Mouse (Mus musculus) testis, postnatal 14 days (tissue): ENCODE results near the gene Hdhd5.

Experiments
- DNase-seq: peaks from one replicate; pipeline ENCODE4 v3.0.0; 2021; ENCODE audit warnings: low spot score

Gene Hdhd5

DNA sequence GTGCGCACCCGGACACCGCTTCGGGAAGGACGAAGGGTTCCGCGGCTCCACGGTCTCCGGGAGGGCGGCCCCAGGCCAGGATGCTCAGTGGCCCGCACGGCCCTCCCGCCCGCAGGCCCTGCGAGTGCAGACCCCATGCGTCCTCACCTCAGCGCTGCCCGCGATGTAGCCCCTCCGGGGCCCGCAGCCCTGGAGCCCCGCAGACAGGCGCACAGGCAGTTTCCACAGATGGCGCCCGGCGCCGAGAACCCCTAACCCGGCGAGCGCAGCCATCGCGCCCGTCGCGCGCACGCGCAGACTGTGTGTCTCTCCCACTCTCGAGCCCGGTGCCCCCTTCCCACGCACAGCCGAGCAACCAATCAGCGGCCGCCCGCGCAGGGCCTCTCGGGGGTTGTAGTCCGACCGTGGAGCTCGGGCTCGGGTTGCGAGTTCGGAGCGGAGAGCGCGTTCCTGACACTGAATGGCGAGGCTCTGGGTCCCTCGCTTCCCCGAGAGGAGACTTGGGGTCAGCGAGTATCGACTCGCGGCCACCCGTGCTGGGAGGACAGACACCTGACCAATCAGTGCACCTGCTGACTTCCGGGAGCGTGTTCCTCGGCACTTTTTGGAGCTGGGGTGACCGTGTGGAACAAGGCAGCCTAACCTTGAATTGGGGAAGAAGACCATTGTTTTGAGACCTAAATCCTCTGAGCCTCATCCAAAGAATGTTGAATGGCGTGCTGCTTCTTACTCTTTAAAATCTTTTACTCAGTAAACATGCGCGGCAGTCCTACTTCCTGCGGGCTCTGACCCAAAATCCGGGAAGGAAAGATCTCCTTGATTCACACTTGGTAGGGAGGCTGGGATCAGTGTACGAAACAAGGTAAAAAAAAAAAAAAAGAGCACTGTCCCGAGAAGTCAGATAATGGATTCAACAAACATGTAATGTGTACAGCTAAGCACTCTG, at the start of gene Hdhd5:
Hdhd5 (minus strand) TSS at position 300 of the 946 bp plus-strand sequence.
- DNase-seq: peak; percentile 95

DNA sequence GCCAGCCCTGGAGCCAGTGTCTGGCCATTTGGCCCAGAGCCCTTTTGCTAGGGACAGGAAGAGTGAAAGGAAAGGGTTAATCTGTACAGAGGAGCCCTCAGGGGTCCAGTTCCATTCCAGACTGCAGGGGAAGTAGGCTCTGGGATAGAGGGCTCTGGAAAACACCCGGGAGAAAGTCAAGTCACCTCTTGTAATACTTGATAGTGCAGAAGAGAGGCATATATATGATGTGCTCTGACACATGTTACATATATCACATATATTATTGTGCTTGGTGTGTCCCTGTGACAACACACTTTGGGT, 49.5 kb upstream of the Hdhd5 start:
- no peak for DNase-seq

DNA sequence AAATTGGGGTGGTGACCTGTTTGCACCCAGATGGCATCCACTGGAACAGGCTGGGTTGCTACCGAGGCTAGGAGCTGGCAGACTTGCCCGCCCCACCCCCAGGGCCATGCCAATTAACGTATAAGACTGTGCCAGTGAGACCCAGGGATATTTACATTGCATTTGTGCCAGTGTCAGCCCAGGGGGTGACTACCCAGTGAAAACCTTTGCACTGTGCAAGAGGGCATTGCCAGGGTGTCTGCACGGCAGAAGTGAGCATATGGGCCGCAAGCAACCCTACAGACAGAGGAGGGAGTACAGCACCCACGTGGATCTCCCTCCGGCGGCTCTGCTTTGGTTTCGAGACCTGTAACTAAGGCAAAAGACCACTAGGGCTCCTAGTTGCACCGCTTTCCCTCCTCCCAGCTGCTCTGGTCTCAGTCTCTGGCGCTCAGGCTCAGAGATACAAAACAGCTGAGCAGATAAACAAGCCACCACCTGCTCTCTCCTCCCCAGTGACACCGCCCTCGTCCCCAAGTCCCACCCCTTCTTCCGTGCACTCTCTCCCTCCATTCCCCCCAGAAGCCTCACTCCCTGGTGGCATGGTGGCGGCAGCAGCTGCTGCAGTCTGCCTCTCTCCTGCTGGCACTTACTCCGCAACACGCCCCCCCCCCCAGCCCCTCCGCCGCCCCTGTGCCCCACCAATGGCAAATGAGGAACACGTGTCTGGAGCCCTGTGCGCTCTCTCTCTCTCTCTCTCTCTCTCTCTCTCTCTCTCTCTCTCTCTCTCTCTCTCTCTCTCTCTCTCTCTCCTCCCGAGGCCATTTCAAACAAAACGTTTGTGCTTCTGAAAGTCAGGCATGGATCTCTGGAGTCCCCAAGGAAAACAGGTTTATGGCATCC, 49.0 kb upstream of the Hdhd5 start:
- peak; percentile 30 for DNase-seq

- no peak for DNase-seq
Observed at GRCm38 (mm10) chr6:120579110-120579830, 48.2 kb upstream of the Hdhd5 start.

GRCm38 (mm10) chr6:120578471-120578870, 47.4 kb upstream of the Hdhd5 start:
- no peak for DNase-seq

GRCm38 (mm10) chr6:120572372-120572771, 41.3 kb upstream of the Hdhd5 start:
- DNase-seq: no peak

GRCm38 (mm10) chr6:120568257-120568656, 37.1 kb upstream of the Hdhd5 start:
- no peak for DNase-seq

DNA sequence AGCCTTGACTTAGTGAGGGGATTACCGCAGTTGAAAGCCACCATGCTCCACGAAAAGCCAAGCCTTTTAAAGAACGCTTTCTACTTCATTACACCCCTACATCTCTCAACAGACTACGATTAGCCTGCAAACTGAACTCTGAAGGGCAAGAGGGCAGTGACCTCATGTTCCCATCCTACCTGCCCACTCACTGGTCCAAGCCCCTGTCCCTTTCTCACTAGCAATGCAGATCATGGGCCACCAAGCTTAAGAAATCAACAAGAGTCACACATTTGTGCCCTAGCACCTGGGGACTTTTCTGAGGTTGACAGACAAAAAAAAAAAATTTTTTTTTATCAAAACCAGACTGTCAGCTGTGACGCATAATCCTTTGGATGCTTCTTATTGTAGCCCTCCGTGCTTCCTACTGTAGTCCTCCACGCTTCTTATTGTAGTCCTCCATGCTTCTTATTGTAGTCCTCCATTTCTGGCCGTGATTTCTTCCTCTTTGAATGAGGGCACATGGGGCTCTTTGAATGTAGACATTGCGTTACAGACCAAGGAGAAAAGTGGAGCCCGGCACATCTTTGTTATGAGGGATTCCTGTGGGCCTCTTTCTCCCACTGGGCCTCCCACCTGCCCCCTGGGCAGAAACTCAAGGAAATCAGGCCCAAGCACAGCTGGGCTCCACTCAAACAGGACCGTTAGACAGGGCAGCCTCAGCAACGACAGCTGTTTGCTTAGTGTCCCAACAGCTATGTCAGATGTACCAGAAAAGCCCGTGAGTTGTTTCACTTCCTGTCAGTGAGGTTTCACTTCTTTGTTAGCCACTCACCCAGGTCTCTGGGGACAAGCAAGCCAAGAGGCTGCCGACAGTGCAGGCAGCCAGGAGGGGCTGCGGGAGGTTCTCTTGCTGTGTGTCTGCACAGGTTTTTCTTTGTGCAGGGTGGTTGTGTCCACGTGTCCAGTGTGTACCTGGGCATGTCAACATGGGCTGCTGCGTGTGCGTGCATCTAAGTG, 36.1 kb upstream of the Hdhd5 start:
- DNase-seq: no peak

- DNase-seq: no peak
Observed at GRCm38 (mm10) chr6:120556641-120557040, 25.5 kb upstream of the Hdhd5 start.

- DNase-seq: no peak
Observed at GRCm38 (mm10) chr6:120555983-120556567, 25.0 kb upstream of the Hdhd5 start.

GRCm38 (mm10) chr6:120555152-120555551, 24.0 kb upstream of the Hdhd5 start:
- DNase-seq: no peak

GRCm38 (mm10) chr6:120550173-120550572, 19.1 kb upstream of the Hdhd5 start:
- DNase-seq: no peak

GRCm38 (mm10) chr6:120548581-120548980, 17.5 kb upstream of the Hdhd5 start:
- no peak for DNase-seq

- DNase-seq: no peak
Observed at GRCm38 (mm10) chr6:120546973-120547372, 15.9 kb upstream of the Hdhd5 start.

- no peak for DNase-seq
Observed at GRCm38 (mm10) chr6:120546292-120546691, 15.2 kb upstream of the Hdhd5 start.

DNA sequence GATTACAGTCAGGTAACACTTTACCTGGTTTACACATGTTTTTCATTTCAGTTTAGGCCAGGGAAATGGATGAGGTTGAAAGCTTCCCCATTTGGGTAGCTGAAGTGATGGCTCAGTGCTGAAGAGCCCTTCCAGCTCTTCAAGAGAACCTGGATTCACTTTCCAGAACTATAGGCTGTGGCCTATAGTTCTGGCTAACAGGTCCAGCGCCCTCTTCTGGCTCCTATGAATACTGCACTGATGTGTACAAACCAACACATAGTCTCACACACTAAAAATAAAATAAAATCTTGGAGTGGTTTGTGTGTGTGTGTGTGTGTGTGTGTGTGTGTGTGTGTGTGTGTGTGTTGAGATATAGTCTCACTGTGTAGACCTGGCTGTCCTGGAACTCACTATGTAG, 10.9 kb upstream of the Hdhd5 start:
- DNase-seq: no peak

DNA sequence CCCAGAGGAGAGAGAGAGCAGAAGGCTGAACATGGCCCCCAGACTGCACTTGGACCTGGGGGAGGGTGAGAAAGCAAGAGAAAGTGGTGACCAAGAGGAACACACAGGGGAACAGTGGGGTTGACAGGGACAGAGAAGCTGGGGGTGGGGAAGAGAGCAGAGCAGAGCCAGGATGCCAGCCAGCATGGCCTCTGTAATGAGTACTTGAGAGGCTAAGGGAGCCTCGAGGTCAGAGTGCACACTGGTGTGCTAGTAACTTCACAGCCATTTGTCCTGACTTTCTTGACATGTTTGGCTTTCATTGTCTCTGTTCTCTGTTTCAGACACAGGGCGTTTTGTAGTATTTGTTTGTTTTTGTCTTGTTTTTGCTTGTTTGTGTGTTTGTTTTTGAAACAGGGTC, 10.3 kb upstream of the Hdhd5 start:
- DNase-seq: no peak

- no peak for DNase-seq
Observed at GRCm38 (mm10) chr6:120539781-120540231, 8.7 kb upstream of the Hdhd5 start.

DNA sequence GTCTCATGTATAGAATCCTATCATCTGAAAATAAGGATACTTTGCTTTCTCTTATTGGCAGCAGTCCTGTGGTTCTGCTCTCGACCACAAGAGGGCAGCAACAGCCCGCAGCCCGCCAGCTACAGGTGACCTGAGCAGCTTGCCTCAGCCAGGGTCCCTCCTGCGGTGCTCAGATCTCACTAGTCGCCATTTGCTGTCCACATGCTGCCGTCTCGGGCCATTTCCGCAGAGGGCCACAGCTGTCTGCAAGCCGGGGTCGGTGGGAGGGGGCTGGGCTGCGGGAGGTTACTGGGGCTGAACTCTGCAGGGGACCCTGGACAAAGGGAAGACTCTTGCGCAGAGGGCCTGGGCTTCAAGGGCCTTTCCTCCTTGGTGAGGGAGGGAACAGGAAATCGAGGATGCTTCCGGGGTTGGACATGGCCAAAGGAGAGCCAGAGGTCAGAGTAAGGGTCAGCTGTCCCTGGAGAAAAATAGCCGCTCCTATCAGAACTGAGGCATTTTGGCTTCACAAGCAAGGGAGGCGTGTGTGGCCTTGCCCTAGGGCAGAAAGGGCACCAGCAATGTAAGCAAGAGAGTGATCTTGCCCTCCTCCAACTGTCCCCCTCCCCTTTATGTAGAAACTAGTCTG, 8.1 kb upstream of the Hdhd5 start:
- DNase-seq: peak; percentile 73

DNA sequence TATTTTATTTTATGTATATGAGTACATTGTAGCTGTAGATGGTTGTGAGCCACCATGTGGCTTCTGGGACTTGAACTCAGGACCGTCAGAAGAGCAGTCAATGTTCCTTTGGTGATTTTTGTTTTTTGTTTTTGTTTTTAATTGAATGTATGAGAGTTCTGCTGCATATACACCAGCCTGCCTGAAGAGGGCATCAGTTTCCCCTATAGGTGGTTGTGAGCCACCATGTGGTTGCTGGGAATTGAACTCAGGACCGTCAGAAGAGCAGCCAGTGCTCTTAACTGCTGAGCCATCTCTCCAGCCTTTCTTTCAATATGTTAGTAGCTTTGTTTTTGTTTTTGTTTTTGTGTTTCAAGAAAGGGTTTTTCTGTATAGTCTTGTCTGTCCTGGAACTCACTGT, 5.2 kb upstream of the Hdhd5 start:
- DNase-seq: no peak
